Mouse (Mus musculus) neural tube, embryonic 14.5 days (tissue): ENCODE measurements at regions not wholly inside any gene's neighbourhood (a gene's known extent, or its start where the extent isn't known, plus 50 kb on each side); places are given as distances from the start of the nearest gene placed in this dataset.

Experiments used
- ATAC-seq: fragments of 200-750 bp; cut with Nextera tagmentation; 2 replicates; pipeline ENCODE4 v1.8.0; 2017; ENCODE audit warnings: low read depth, mild to moderate bottlenecking, moderate TSS enrichment, moderate library complexity
- H3K27ac ChIP-seq: fragments of 300-500 bp; sonication (generic); 2 replicates; pipeline ENCODE4 v1.5.1; 2014; ENCODE audit warnings: low read depth, mild to moderate bottlenecking, control low read depth, low read length, moderate library complexity, mixed read lengths
- H3K27me3 ChIP-seq: fragments of 300-500 bp; sonication (generic); 2 replicates; pipeline ENCODE4 v1.6.1; 2014; ENCODE audit warnings: low read length; ENCODE audit not compliant: control insufficient read depth, insufficient read depth
- H3K36me3 ChIP-seq: fragments of 300-500 bp; sonication (generic); 2 replicates; pipeline ENCODE4 v1.6.1; 2014; ENCODE audit warnings: low read length, mixed read lengths; ENCODE audit not compliant: control insufficient read depth, insufficient read depth
- H3K4me1 ChIP-seq: fragments of 300-500 bp; sonication (generic); 2 replicates; pipeline ENCODE4 v1.6.1; 2014; ENCODE audit warnings: low read length; ENCODE audit not compliant: control insufficient read depth, insufficient read depth
- H3K4me2 ChIP-seq: fragments of 300-500 bp; sonication (generic); 2 replicates; pipeline ENCODE4 v1.6.1; 2014; ENCODE audit warnings: mild to moderate bottlenecking, low read depth, low read length, control low read depth
- H3K4me3 ChIP-seq: fragments of 300-500 bp; sonication (generic); 2 replicates; pipeline ENCODE4 v1.5.1; 2014; ENCODE audit warnings: low read depth, low read length, control low read depth, mixed read lengths
- H3K9ac ChIP-seq: fragments of 300-500 bp; sonication (generic); replicated peaks from 2 replicates; pipeline ENCODE4 v1.6.1; 2014; ENCODE audit warnings: low read depth, mild to moderate bottlenecking, control low read depth, low read length, mixed read lengths
- H3K9me3 ChIP-seq: fragments of 300-500 bp; sonication (generic); 2 replicates; pipeline ENCODE4 v1.6.1; 2016; ENCODE audit warnings: low read length; ENCODE audit not compliant: control insufficient read depth
- WGBS: fragments of 180-500 bp; shearing (Covaris S2); extraction: QIAGEN DNeasy Blood & Tissue Kit; methylation state at CpG from one replicate; pipeline ENCODE4 v1.1.7; 2014; 5-methylcytosine and 5-hydroxymethylcytosine counted together

DNA sequence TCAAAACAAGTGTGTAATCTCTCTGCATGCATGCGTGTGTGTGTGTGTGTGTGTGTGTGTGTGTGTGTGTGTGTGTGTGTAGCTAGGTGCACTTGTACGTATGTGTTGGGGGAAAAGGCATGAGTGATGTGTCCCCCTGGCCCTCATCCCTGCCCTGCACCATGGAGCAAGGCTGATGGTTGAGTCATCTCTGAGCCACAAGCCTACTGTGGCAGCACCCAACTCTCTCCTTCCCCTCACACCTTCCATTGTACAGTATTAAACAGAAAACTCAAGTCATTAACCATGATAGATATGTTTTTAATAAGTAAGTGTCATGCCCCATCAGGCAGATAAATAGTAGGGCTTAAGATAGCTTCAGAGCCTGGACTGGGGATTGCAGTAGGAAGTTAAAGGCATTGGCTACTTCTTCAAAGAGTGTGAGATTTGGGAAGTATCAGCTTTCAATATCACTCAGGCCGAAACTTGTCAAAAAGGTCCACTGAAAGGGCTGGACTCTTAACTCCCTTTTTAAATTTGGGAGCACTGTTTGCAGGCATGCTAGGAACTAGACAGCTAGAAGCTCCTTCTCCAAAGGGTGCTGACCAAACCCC is 278.2 kb downstream of the Maf start:
- ATAC-seq = no peak
- Histone ChIP-seq H3K27ac (no peak overlapping the region), H3K4me1 (no peaks in the 10 kb centered on the region), H3K9me3 (no peaks in the 10 kb centered on the region), H3K9ac (no peak overlapping the region), H3K27me3 (no peaks in the 10 kb centered on the region), H3K4me2 (no peak overlapping the region), H3K36me3 (no peaks in the 10 kb centered on the region), H3K4me3 (no peak overlapping the region)
- 82% methylated on average over 3 of the region's 3 CpGs for WGBS

GRCm38 (mm10) chr8:115428528-115429290 is 278.9 kb downstream of the Maf start:
- no peaks in the 10 kb centered on the region for H3K36me3 ChIP-seq
- no peak overlapping the region for H3K4me2 ChIP-seq
- H3K27me3 ChIP-seq = no peaks in the 10 kb centered on the region
- no peak overlapping the region for H3K9ac ChIP-seq
- H3K27ac ChIP-seq = no peak overlapping the region
- no peaks in the 10 kb centered on the region for H3K4me1 ChIP-seq
- WGBS = 66% methylated on average over 15 of the region's 15 CpGs
- no peak overlapping the region for H3K4me3 ChIP-seq
- no peaks in the 10 kb centered on the region for H3K9me3 ChIP-seq
- ATAC-seq = no peak

DNA sequence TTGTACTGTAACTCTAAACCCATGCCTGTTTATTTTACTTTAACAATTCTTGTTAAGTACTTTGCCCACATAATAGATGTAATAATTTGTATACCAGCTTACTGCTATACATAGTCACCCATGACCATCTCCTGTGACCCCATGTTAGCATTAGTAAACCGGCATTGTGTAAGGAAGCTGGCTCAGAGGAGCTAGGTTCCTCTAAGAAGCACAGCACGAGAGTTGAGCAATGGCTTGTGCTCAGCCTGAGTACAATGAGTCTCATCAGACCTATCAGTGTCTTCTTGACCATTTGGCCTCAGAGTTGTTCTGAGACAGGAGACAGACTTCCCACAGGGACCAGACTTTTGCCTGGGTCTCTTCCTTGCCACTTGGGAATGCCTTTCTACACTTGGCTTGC is 279.6 kb downstream of the Maf start:
- WGBS = 87% methylated on average over 2 of the region's 2 CpGs

GRCm38 (mm10) chr8:115427490-115427889 is 280.1 kb downstream of the Maf start:
- H3K4me3 ChIP-seq = no peak overlapping the region
- no peak overlapping the region for H3K4me2 ChIP-seq
- H3K27ac ChIP-seq = no peak overlapping the region
- no peak overlapping the region for H3K9ac ChIP-seq
- no peaks in the 10 kb centered on the region for H3K27me3 ChIP-seq
- H3K4me1 ChIP-seq = no peaks in the 10 kb centered on the region
- H3K36me3 ChIP-seq = no peaks in the 10 kb centered on the region
- no peak for ATAC-seq
- 68% methylated on average over 3 of the region's 3 CpGs for WGBS
- H3K9me3 ChIP-seq = no peaks in the 10 kb centered on the region

More for the DNA sequence above, 279.6 kb downstream of the Maf start:
- ATAC-seq = no peak
- Histone ChIP-seq H3K4me1 (no peaks in the 10 kb centered on the region), H3K36me3 (no peaks in the 10 kb centered on the region), H3K4me3 (no peak overlapping the region), H3K27me3 (no peaks in the 10 kb centered on the region), H3K9ac (no peak overlapping the region), H3K27ac (no peak overlapping the region), H3K9me3 (no peaks in the 10 kb centered on the region), H3K4me2 (no peak overlapping the region)

- ATAC-seq = no peak
- no peaks in the 10 kb centered on the region for H3K9me3 ChIP-seq
- H3K4me2 ChIP-seq = no peak overlapping the region
These were observed 281.1 kb downstream of the Maf start for GRCm38 (mm10) chr8:115426543-115426942.

GRCm38 (mm10) chr8:115425360-115425759 is 282.2 kb downstream of the Maf start:
- no peak overlapping the region for H3K4me2 ChIP-seq
- no peaks in the 10 kb centered on the region for H3K4me1 ChIP-seq
- no peak overlapping the region for H3K9ac ChIP-seq
- no peaks in the 10 kb centered on the region for H3K36me3 ChIP-seq
- no peak overlapping the region for H3K4me3 ChIP-seq
- H3K9me3 ChIP-seq = no peaks in the 10 kb centered on the region
- WGBS = 74% methylated on average over 2 of the region's 2 CpGs
- no peaks in the 10 kb centered on the region for H3K27me3 ChIP-seq
- ATAC-seq = no peak
- H3K27ac ChIP-seq = no peak overlapping the region

More at GRCm38 (mm10) chr8:115426543-115426942, 281.1 kb downstream of the Maf start:
- no peak overlapping the region for H3K4me3 ChIP-seq
- H3K27me3 ChIP-seq = no peaks in the 10 kb centered on the region
- H3K4me1 ChIP-seq = no peaks in the 10 kb centered on the region
- no peak overlapping the region for H3K27ac ChIP-seq
- WGBS = 97% methylated on average over 3 of the region's 3 CpGs
- H3K9ac ChIP-seq = no peak overlapping the region
- no peaks in the 10 kb centered on the region for H3K36me3 ChIP-seq

GRCm38 (mm10) chr8:115423682-115424081 is 283.9 kb downstream of the Maf start:
- H3K4me1 ChIP-seq = no peaks in the 10 kb centered on the region
- H3K27ac ChIP-seq = no peak overlapping the region
- no peaks in the 10 kb centered on the region for H3K9me3 ChIP-seq
- no peak overlapping the region for H3K9ac ChIP-seq
- ATAC-seq = no peak
- H3K4me3 ChIP-seq = no peak overlapping the region
- H3K4me2 ChIP-seq = no peak overlapping the region
- no peaks in the 10 kb centered on the region for H3K27me3 ChIP-seq
- H3K36me3 ChIP-seq = no peaks in the 10 kb centered on the region
- WGBS = 83% methylated on average over 2 of the region's 2 CpGs

DNA sequence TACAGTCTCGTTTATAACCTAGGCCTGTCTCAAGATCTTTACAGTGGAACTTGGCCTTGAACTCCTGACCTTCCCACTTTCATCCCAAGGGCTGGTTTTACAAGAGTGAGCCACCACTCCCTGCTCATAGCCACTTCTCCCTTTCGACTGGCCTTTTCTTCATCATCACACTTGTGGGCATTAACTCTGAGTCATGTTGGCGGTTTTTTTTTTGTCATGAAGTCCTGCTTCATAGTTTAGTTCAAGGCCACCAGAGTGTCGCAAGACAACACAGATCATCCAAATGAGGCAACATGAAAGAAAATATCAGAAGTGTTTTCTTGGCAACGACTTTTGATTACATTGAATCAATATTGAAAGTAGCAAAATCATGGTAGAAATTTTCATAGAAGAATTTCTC is 284.5 kb downstream of the Maf start:
- no peaks in the 10 kb centered on the region for H3K9me3 ChIP-seq
- no peak overlapping the region for H3K9ac ChIP-seq
- no peaks in the 10 kb centered on the region for H3K27me3 ChIP-seq
- 86% methylated on average over 5 of the region's 5 CpGs for WGBS
- H3K27ac ChIP-seq = no peak overlapping the region
- no peaks in the 10 kb centered on the region for H3K4me1 ChIP-seq
- no peak overlapping the region for H3K4me3 ChIP-seq
- no peak overlapping the region for H3K4me2 ChIP-seq
- no peak for ATAC-seq
- no peaks in the 10 kb centered on the region for H3K36me3 ChIP-seq

- Histone ChIP-seq H3K9ac (no peak overlapping the region), H3K36me3 (no peaks in the 10 kb centered on the region), H3K27me3 (no peaks in the 10 kb centered on the region), H3K9me3 (no peaks in the 10 kb centered on the region), H3K4me2 (no peak overlapping the region), H3K4me3 (no peak overlapping the region), H3K4me1 (no peaks in the 10 kb centered on the region), H3K27ac (no peak overlapping the region)
- no peak for ATAC-seq
- WGBS = 92% methylated on average over 3 of the region's 3 CpGs
These were observed 287.1 kb downstream of the Maf start for GRCm38 (mm10) chr8:115420536-115420935.
